Mouse (Mus musculus): ENCODE measurements at regions not wholly inside any gene's neighbourhood (a gene's known extent, or its start where the extent isn't known, plus 50 kb on each side); places are given as distances from the start of the nearest gene placed in this dataset.

DNA sequence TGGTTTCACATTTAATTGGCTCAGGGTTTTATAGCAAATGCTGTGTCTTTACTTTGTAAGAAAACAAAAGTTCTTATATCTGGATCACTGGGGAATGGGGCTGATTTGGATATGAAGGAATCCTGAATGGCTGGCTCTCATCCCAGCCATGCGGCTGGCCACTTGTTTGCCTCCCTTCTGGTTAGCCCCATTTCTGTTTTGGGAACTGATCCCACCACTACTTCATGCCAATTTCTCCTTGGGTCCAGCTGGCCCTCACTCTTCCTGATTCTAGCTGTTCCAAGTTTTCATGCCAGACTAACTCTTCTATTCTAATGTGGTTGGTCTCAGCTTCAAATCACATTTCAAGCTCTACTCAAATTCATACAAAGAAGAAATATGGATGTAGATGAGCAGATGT lies 5319.6 kb downstream of the 9330182O14Rik start:
- peak; percentile 92 to 95 for DNase-seq

GRCm38 (mm10) chr15:45470425-45470824 lies 5336.3 kb downstream of the 9330182O14Rik start:
- DNase-seq, result peak in 1 of 2 experiments; percentile 50

DNA sequence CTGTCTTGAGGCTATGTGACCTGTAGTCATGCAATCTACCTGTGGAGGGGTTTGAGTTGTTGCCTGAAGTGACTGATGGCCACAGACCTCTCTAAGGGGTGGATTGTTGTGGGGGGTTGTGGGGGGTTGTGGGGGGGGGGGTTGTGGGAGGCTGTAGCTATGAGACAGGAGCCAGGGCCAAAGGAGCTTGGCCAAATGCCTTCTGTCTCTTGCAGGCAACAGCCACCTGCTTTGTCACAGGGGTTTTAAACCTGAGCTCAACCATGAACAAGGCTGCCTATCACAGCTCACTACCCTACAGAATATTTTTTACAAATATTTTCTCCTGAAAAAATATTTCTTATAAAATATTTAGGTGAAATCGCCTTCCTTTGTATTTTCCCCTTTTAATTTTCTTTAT lies 5339.0 kb downstream of the 9330182O14Rik start:
- DNase-seq, result peak; percentile 37 to 54

DNA sequence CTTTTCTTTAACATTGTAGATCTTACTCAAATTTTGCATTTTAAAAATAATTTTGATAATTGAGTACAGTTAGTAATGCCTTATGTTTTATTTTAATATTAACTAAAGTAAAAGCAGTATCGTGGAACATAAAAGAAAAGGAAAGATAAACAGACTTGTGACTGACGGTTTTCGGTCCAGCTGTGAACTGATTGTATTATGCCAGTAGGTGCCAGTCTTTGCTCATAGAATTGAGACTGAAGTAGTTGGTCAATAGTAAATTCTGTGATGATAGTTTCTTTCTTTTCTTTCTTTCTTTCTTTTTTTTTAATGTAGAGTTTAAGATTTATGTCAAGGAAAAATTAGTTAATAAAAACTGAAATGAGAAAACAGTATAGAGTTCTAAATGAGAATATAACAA lies 5376.1 kb downstream of the 9330182O14Rik start:
- DNase-seq, result peak in 1 of 2 experiments; percentile 4
